Mouse (Mus musculus): ENCODE data around the gene Gng7. TPM values are rescaled to one million over a fixed set of nuclear protein-coding genes. Genes with fewer than 3 reads are reported as not detected.

The Gng7 gene
- polyA plus RNA-seq, 1 experiment from 2014 or later, result 1.4 TPM

DNA sequence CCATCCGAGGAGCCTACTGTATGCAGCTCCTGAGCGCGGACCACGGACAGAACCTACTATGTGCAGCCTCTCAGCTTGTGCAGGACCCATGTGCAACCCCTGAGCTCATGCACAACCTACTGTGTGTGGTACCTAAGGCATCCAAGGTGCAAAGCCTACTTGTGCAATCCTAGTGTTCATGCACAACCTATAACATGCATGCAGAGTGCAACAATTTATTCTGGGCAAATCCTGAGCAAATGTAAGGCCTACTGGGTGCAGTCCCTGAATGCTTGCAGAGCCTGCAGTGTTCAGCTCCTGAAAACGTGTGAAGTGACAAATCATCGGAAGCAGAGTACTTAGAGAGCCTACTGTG is 78.0 kb downstream of the Gng7 start:
- Histone ChIP-seq H3K36me3 (ENCODE audit: control insufficient read depth, insufficient read depth, low read length) (no peaks in the 10 kb centered on the region; the same call in 1 of the 2 replicates), H3K9ac (ENCODE audit: low read length) (peak overlapping the region; percentile 83; the same call in 1 of the 2 replicates), H3K4me2 (ENCODE audit: low read length) (peak overlapping the region; percentile 82), H3K4me3 (ENCODE audit: control insufficient read depth in 1 of 2, insufficient read depth in 1 of 2, low read depth in 1 of 2, low read length in 2 of 2) (peak overlapping the region in 1 of 2 experiments; percentile 50; a peak in 2 of 4 replicates), H3K4me1 (ENCODE audit: control insufficient read depth in 2 of 2, insufficient read depth in 2 of 2, low read length in 2 of 2) (peaks cover 78 to 98% of the 10 kb centered on the region in 2 experiments), H3K27me3 (ENCODE audit: control insufficient read depth, insufficient read depth, low read length) (no peaks in the 10 kb centered on the region), H3K27ac (replicated peaks in 1 of 2; ENCODE audit: control insufficient read depth in 1 of 2, insufficient read depth in 1 of 2, low read depth in 2 of 2, low read length in 2 of 2) (peak overlapping the region; percentile 6 to 89; a peak in 3 of 4 replicates), H3K9me3 (ENCODE audit: control insufficient read depth, low read length) (no peaks in the 10 kb centered on the region)
- WGBS, result 7% methylated on average over 6 of the region's 6 CpGs
- ATAC-seq (ENCODE audit: insufficient number of reproducible peaks, insufficient read depth, low FRiP score, low read depth), result no peak

DNA sequence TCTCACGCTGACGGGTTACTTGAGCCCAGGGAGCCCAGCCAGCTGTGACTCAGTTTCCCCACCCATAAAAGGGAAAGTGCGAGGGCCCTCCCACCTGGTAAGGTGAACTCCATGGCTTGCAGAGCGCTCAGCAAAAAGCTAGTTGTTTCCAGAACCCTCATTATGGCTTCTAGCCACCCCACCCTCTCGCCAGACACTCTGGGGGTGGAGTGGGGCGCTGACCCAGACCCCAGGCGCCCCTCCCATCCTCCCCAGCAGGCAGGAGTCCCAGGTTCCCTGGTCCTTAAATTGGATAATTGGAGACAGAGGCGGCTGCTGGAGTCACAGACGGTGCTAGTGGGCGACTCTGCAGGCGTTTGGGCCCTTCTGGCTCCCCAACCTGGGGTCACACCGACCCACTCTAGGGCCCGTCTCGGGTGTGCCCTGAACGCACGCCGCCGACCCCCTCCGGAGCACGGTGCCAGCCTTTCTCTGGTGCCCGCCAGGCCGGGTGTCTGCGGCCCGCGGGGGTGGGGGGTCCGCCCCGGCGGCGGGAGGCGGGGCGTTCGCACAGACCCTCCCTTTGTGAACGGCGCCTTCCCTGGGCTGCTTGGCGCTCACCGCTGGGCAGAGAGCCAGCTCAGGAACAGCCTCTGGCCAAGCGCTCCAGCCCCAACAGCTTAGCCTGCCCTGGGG is 78.5 kb downstream of the Gng7 start:
- Histone ChIP-seq H3K9ac (ENCODE audit: low read length) (peak overlapping the region; percentile 83), H3K4me1 (ENCODE audit: control insufficient read depth in 2 of 2, insufficient read depth in 2 of 2, low read length in 2 of 2) (peaks cover 80 to 98% of the 10 kb centered on the region in 2 experiments), H3K27ac (replicated peaks in 1 of 2; ENCODE audit: control insufficient read depth in 1 of 2, insufficient read depth in 1 of 2, low read depth in 2 of 2, low read length in 2 of 2) (peak overlapping the region; percentile 65 to 89), H3K9me3 (ENCODE audit: control insufficient read depth, low read length) (no peaks in the 10 kb centered on the region), H3K27me3 (ENCODE audit: control insufficient read depth, insufficient read depth, low read length) (no peaks in the 10 kb centered on the region), H3K4me3 (ENCODE audit: control insufficient read depth in 1 of 2, insufficient read depth in 1 of 2, low read depth in 1 of 2, low read length in 2 of 2) (peak overlapping the region; percentile 44 to 50), H3K4me2 (ENCODE audit: low read length) (peak overlapping the region; percentile 82), H3K36me3 (ENCODE audit: control insufficient read depth, insufficient read depth, low read length) (no peaks in the 10 kb centered on the region; the same call in 1 of the 2 replicates)
- WGBS, result 1% methylated on average over 36 of the region's 37 CpGs
- ATAC-seq (ENCODE audit: insufficient number of reproducible peaks, insufficient read depth, low FRiP score, low read depth), result peak; percentile 49

DNA sequence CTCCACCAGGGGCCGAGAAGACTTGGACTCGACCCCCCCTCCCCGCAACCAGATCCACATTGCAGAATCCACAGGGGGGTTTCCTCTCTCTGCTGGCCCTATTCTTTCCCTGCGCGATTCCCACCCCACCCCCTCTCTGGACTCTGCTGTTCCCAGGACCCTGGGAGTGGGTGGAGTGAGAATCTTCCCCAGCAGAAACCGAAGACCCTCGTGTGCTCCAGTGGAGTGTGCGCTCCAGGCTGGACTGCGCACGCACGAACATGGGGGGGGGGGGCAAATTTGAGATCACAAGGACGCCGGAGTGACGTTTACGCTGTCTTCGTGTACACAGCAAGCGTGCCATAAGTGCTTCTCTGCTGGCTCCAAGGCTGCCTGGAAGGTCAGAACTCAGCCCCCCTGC is 79.0 kb downstream of the Gng7 start:
- no peaks in the 10 kb centered on the region for H3K27me3 ChIP-seq (ENCODE audit: control insufficient read depth, insufficient read depth, low read length)
- H3K4me2 ChIP-seq (ENCODE audit: low read length), result peak overlapping the region; percentile 82
- H3K9ac ChIP-seq (ENCODE audit: low read length), result peak overlapping the region; percentile 83
- peak overlapping the region; percentile 65 to 89 for H3K27ac ChIP-seq (replicated peaks in 1 of 2; ENCODE audit: control insufficient read depth in 1 of 2, insufficient read depth in 1 of 2, low read depth in 2 of 2, low read length in 2 of 2)
- H3K36me3 ChIP-seq (ENCODE audit: control insufficient read depth, insufficient read depth, low read length), result no peaks in the 10 kb centered on the region; the same call in 1 of the 2 replicates
- peak overlapping the region; percentile 44 to 50 for H3K4me3 ChIP-seq (ENCODE audit: control insufficient read depth in 1 of 2, insufficient read depth in 1 of 2, low read depth in 1 of 2, low read length in 2 of 2)
- ATAC-seq (ENCODE audit: insufficient number of reproducible peaks, insufficient read depth, low FRiP score, low read depth), result no peak
- no peaks in the 10 kb centered on the region for H3K9me3 ChIP-seq (ENCODE audit: control insufficient read depth, low read length)
- 15% methylated on average over 17 of the region's 17 CpGs for WGBS
- peaks cover 77 to 98% of the 10 kb centered on the region in 2 experiments for H3K4me1 ChIP-seq (ENCODE audit: control insufficient read depth in 2 of 2, insufficient read depth in 2 of 2, low read length in 2 of 2)

DNA sequence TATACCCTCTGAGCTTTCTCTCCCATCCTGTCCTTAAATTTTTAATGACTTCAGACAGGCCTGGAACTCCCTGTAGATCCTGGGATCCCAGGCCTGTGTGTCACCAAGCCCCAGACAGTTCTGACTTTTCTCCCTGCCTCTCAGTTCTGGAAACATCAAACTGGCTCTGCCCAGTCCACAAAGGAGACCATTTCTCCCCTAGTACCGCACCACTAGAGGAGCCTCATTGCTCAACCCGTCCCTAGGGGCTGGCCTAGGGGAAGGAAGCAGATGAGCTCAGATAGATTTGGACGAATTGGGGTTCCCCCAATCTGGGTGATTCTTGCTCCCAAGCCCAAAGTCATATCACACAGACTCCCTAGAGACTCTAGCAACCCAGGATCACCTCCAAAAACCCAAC is 79.5 kb downstream of the Gng7 start:
- no peak for ATAC-seq (ENCODE audit: insufficient number of reproducible peaks, insufficient read depth, low FRiP score, low read depth)
- Histone ChIP-seq H3K36me3 (ENCODE audit: control insufficient read depth, insufficient read depth, low read length) (no peaks in the 10 kb centered on the region; the same call in 1 of the 2 replicates), H3K27ac (replicated peaks in 1 of 2; ENCODE audit: control insufficient read depth in 1 of 2, insufficient read depth in 1 of 2, low read depth in 2 of 2, low read length in 2 of 2) (peak overlapping the region in 1 of 2 experiments; percentile 89; a peak in 3 of 4 replicates), H3K27me3 (ENCODE audit: control insufficient read depth, insufficient read depth, low read length) (no peaks in the 10 kb centered on the region), H3K4me3 (ENCODE audit: control insufficient read depth in 1 of 2, insufficient read depth in 1 of 2, low read depth in 1 of 2, low read length in 2 of 2) (no peak overlapping the region), H3K9ac (ENCODE audit: low read length) (peak overlapping the region; percentile 83), H3K4me1 (ENCODE audit: control insufficient read depth in 2 of 2, insufficient read depth in 2 of 2, low read length in 2 of 2) (peaks cover 73 to 94% of the 10 kb centered on the region in 2 experiments), H3K9me3 (ENCODE audit: control insufficient read depth, low read length) (no peaks in the 10 kb centered on the region), H3K4me2 (ENCODE audit: low read length) (peak overlapping the region; percentile 82)
- WGBS, result 34% methylated on average over 3 of the region's 3 CpGs

DNA sequence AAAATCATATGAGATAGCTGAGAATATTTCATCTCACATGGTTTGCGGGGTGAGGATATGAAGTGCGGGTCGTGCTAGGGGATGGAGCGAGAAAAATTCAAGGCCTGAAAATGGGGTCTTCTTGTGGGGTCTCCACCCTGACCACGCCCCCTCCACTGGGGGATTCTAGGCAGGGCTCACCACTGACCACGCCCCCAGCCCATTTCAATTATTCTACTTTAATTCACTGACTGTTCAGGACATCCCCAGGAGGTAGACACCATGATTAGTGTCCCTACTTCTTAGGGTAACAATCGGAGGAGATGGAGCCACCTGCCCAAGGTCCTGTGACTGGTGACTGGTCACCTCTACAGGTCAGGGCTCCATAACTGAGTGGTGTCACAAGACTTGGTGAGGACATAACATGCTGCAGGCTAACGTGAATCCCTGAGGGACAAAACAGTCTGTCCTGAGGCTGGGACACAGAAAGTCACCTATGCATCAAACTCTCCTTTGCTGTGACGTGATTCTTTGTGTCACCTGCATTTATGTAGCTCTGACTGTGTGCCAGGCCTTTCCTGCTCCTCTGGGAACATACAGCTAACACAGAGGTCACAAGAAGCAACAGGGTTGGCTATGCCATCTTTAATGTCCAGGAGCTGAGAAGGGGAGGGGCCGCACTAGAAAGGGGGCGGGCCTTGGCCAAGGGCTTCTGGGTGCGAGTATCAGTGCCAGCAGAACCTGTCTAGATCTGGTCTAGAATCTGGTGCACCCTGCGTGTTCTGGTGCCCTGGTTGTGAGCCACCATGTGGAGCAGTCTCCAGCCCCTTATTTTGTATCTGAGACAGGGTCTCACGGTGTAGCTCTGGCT is 80.4 kb downstream of the Gng7 start:
- no peaks in the 10 kb centered on the region for H3K9me3 ChIP-seq (ENCODE audit: control insufficient read depth, low read length)
- H3K9ac ChIP-seq (ENCODE audit: low read length), result no peak overlapping the region
- 62% methylated on average over 14 of the region's 14 CpGs for WGBS
- no peaks in the 10 kb centered on the region for H3K27me3 ChIP-seq (ENCODE audit: control insufficient read depth, insufficient read depth, low read length)
- ATAC-seq (ENCODE audit: insufficient number of reproducible peaks, insufficient read depth, low FRiP score, low read depth), result no peak
- H3K4me2 ChIP-seq (ENCODE audit: low read length), result peak overlapping the region; percentile 98; the same call in 1 of the 2 replicates
- peaks cover 64 to 86% of the 10 kb centered on the region in 2 experiments for H3K4me1 ChIP-seq (ENCODE audit: control insufficient read depth in 2 of 2, insufficient read depth in 2 of 2, low read length in 2 of 2)
- no peaks in the 10 kb centered on the region; the same call in 1 of the 2 replicates for H3K36me3 ChIP-seq (ENCODE audit: control insufficient read depth, insufficient read depth, low read length)
- H3K27ac ChIP-seq (replicated peaks in 1 of 2; ENCODE audit: control insufficient read depth in 1 of 2, insufficient read depth in 1 of 2, low read depth in 2 of 2, low read length in 2 of 2), result peak overlapping the region in 1 of 2 experiments; percentile 67; a peak in 1 of 4 replicates
- H3K4me3 ChIP-seq (ENCODE audit: control insufficient read depth in 1 of 2, insufficient read depth in 1 of 2, low read depth in 1 of 2, low read length in 2 of 2), result no peak overlapping the region

DNA sequence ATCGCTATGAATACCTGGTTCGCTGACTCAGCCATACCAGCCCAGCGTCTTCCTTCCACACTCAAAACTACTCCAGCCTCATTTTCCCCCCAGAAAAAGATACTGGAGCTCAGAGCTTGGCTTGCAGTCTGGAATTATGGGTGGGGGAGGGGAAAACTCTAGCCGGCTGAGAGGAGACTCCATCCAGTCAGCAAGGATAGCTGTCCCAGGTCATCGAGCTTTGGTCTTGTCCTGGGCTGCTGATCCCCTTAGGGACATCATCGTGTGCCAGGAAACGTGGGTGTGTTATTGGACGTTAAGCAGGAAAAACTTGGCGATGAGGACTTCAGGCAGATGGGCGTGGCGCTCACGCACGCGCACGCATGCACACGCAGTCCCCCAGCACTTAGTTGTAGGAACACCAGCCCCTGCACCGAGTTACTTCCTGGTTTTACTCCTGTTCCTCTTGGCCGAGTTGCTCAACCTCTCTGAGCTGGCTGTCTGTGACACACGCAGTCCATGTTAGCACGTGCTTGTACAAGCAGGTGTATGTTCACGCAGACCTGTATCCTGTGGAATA is 81.2 kb downstream of the Gng7 start:
- peak overlapping the region; percentile 98 for H3K4me2 ChIP-seq (ENCODE audit: low read length)
- no peaks in the 10 kb centered on the region; the same call in 1 of the 2 replicates for H3K36me3 ChIP-seq (ENCODE audit: control insufficient read depth, insufficient read depth, low read length)
- H3K27me3 ChIP-seq (ENCODE audit: control insufficient read depth, insufficient read depth, low read length), result no peaks in the 10 kb centered on the region
- H3K9ac ChIP-seq (ENCODE audit: low read length), result peak overlapping the region; percentile 96
- H3K4me3 ChIP-seq (ENCODE audit: control insufficient read depth in 1 of 2, insufficient read depth in 1 of 2, low read depth in 1 of 2, low read length in 2 of 2), result peak overlapping the region; percentile 19 to 90
- ATAC-seq (ENCODE audit: insufficient number of reproducible peaks, insufficient read depth, low FRiP score, low read depth), result no peak
- H3K9me3 ChIP-seq (ENCODE audit: control insufficient read depth, low read length), result no peaks in the 10 kb centered on the region
- peak overlapping the region in 1 of 2 experiments; percentile 67; a peak in 2 of 4 replicates for H3K27ac ChIP-seq (replicated peaks in 1 of 2; ENCODE audit: control insufficient read depth in 1 of 2, insufficient read depth in 1 of 2, low read depth in 2 of 2, low read length in 2 of 2)
- peaks cover 56 to 80% of the 10 kb centered on the region in 2 experiments for H3K4me1 ChIP-seq (ENCODE audit: control insufficient read depth in 2 of 2, insufficient read depth in 2 of 2, low read length in 2 of 2)
- 4% methylated on average over 21 of the region's 21 CpGs for WGBS

DNA sequence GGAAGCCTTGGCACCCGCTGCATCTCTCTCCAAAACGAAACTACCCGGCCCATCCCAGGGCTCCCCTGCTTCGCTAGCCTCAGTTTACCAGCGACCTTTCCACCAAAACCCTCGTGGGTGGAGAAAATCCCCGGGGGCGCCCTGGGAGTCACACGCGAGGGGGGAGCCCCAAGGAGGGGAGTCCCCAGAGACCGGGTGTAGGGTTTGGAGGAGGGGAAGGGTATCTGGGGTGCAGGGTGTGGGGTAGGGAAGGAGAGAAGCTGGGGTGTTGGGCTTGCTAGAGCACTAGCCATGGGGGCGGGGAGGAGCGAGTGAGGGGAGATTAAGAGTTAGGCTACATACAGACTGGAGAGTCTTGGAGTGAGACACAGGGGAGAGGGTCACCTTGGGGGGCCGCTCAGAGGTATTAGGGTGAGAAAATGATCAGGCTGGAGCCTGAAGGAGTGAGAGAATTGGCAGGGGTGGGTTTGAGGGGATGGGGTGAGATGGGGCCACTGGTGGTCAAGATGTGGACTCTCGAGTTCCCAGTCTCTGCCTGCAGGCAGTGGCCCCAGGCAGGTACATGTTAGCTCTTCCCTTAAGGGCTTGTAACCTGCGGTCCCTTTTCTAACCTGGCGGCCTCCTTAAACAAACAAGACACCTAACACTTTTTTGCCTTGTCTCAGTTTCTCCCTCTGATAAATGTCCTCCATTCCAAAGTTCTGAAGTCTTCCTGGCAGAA is 81.9 kb downstream of the Gng7 start:
- no peak for ATAC-seq (ENCODE audit: insufficient number of reproducible peaks, insufficient read depth, low FRiP score, low read depth)
- Histone ChIP-seq H3K27ac (replicated peaks in 1 of 2; ENCODE audit: control insufficient read depth in 1 of 2, insufficient read depth in 1 of 2, low read depth in 2 of 2, low read length in 2 of 2) (peak overlapping the region in 1 of 2 experiments; percentile 67; a peak in 2 of 4 replicates), H3K27me3 (ENCODE audit: control insufficient read depth, insufficient read depth, low read length) (no peaks in the 10 kb centered on the region), H3K36me3 (ENCODE audit: control insufficient read depth, insufficient read depth, low read length) (no peaks in the 10 kb centered on the region; the same call in 1 of the 2 replicates), H3K9ac (ENCODE audit: low read length) (peak overlapping the region; percentile 96), H3K4me1 (ENCODE audit: control insufficient read depth in 2 of 2, insufficient read depth in 2 of 2, low read length in 2 of 2) (peaks cover 51 to 74% of the 10 kb centered on the region in 2 experiments), H3K4me3 (ENCODE audit: control insufficient read depth in 1 of 2, insufficient read depth in 1 of 2, low read depth in 1 of 2, low read length in 2 of 2) (peak overlapping the region; percentile 84 to 90), H3K9me3 (ENCODE audit: control insufficient read depth, low read length) (no peaks in the 10 kb centered on the region), H3K4me2 (ENCODE audit: low read length) (peak overlapping the region; percentile 98)
- 3% methylated on average over 17 of the region's 17 CpGs for WGBS
